Mouse (Mus musculus) hindbrain, postnatal 0 days (tissue): ENCODE results near the gene Tiam1. TPM values are rescaled to one million over a fixed set of nuclear protein-coding genes. Genes with fewer than 3 reads are reported as not detected.

ENCODE experiments used
- ATAC-seq: fragments of 200-750 bp; cut with Nextera tagmentation; 2 replicates; pipeline ENCODE4 v1.8.0; 2017; ENCODE audit warnings: mild to moderate bottlenecking, moderate TSS enrichment, moderate library complexity
- DNase-seq: peaks from one replicate; pipeline ENCODE4 v3.0.0-alpha.2; 2015; ENCODE audit warnings: low spot score
- H3K27ac ChIP-seq: fragments of 300-500 bp; sonication (generic); 2 replicates; pipeline ENCODE4 v1.5.1; 2014; ENCODE audit warnings: mild to moderate bottlenecking
- H3K27me3 ChIP-seq: fragments of 300-500 bp; sonication (generic); 2 replicates; pipeline ENCODE4 v1.6.1; 2014; ENCODE audit warnings: low read length, mixed read lengths; ENCODE audit not compliant: insufficient read depth
- H3K36me3 ChIP-seq: fragments of 300-500 bp; sonication (generic); 2 replicates; pipeline ENCODE4 v1.6.1; 2014; ENCODE audit warnings: low read length, mixed read lengths; ENCODE audit not compliant: insufficient read depth
- H3K4me1 ChIP-seq: fragments of 300-500 bp; sonication (generic); 2 replicates; pipeline ENCODE4 v1.6.1; 2014; ENCODE audit warnings: antibody characterized with exemption, low read length, mixed read lengths; ENCODE audit not compliant: insufficient read depth
- H3K4me2 ChIP-seq: fragments of 300-500 bp; sonication (generic); 2 replicates; pipeline ENCODE4 v1.6.1; 2014; ENCODE audit warnings: low read depth, mild to moderate bottlenecking, low read length, moderate library complexity, mixed read lengths
- H3K4me3 ChIP-seq: fragments of 300-500 bp; sonication (generic); 2 replicates; pipeline ENCODE4 v1.5.1; 2014; ENCODE audit warnings: low read length
- H3K9ac ChIP-seq: fragments of 300-500 bp; sonication (generic); replicated peaks from 2 replicates; pipeline ENCODE4 v1.6.1; 2014; ENCODE audit warnings: mild to moderate bottlenecking, low read length, moderate library complexity, mixed read lengths
- H3K9me3 ChIP-seq: fragments of 300-500 bp; sonication (generic); 2 replicates; pipeline ENCODE4 v1.6.1; 2016; ENCODE audit warnings: low read length, mixed read lengths
- CTCF ChIP-seq: IDR thresholded peaks from 2 replicates; pipeline ENCODE4 v1.5.1; 2016; ENCODE audit warnings: antibody characterized with exemption, control low read depth, low read depth
- WGBS: fragments of 180-500 bp; shearing (Covaris S2); extraction: QIAGEN DNeasy Blood & Tissue Kit; methylation state at CpG from one replicate; pipeline ENCODE4 v1.1.7; 2014; 5-methylcytosine and 5-hydroxymethylcytosine counted together
- polyA plus RNA-seq: library from polyadenylated mRNA; unstranded; fragments of >200 nt; fragmentation: Nextera tagmentation; extraction: Ambion mirVana; gene quantifications from 2 replicates; pipeline ENCODE4 v1.2.1, GENCODE M21; 2015
- total RNA-seq: library from RNA; depleted of rRNA; stranded (reverse); fragments of >200 nt; gene quantifications from 2 replicates; pipeline ENCODE4 v1.2.3, GENCODE M21; 2014

Gene Tiam1
- total and polyA plus RNA-seq, 2 experiments from 2014 or later, result 15.1 to 26.2 TPM

- Histone ChIP-seq H3K27ac (no peak overlapping the region), H3K27me3 (no peaks in the 10 kb centered on the region), H3K36me3 (no peaks in the 10 kb centered on the region), H3K4me3 (no peak overlapping the region), H3K4me1 (0 out of 2 replicates have a peak, but pooled peaks cover 4% of the 10 kb centered on the region), H3K9ac (no peak overlapping the region), H3K4me2 (no peak overlapping the region), H3K9me3 (no peaks in the 10 kb centered on the region)
- no peak for ATAC-seq
- DNase-seq, result no peak
- WGBS, result 94% methylated on average over 13 of the region's 13 CpGs
- TF ChIP-seq CTCF, result no peak
Measured at GRCm38 (mm10) chr16:90090368-90090767, 53.2 kb downstream of the Tiam1 start.

- H3K4me1 ChIP-seq, result 0 out of 2 replicates have a peak, but pooled peaks cover 4% of the 10 kb centered on the region
- no peak overlapping the region for H3K27ac ChIP-seq
- no peaks in the 10 kb centered on the region for H3K27me3 ChIP-seq
- H3K4me3 ChIP-seq, result no peak overlapping the region
- ATAC-seq, result no peak
- WGBS, result 66% methylated on average over 5 of the region's 5 CpGs
- no peaks in the 10 kb centered on the region for H3K9me3 ChIP-seq
- H3K4me2 ChIP-seq, result no peak overlapping the region
- DNase-seq, result no peak
- no peak overlapping the region for H3K9ac ChIP-seq
- no peak for TF ChIP-seq CTCF
- no peaks in the 10 kb centered on the region for H3K36me3 ChIP-seq
Measured at GRCm38 (mm10) chr16:90087256-90087655, 56.3 kb downstream of the Tiam1 start.

DNA sequence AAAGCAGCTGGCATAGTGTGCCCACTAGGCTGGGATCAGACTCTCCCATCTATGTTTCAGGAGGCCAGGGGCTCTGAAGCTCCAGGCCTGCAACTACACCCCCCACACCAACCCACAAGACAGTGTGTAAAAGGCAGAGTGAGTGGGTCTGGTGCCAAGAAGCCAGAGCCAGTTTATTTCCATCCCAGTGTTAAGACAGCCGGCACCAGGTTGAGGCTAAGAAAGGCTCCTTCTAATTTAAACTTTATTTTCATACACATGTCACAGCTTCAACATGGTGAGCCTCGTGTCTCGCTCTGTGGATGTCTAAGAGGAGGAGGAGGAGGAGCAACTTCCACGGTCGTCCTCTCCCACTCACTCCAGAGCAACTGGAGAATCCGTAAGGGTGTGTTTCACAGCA, 57.5 kb downstream of the Tiam1 start:
- no peaks in the 10 kb centered on the region for H3K9me3 ChIP-seq
- ATAC-seq, result no peak

DNA sequence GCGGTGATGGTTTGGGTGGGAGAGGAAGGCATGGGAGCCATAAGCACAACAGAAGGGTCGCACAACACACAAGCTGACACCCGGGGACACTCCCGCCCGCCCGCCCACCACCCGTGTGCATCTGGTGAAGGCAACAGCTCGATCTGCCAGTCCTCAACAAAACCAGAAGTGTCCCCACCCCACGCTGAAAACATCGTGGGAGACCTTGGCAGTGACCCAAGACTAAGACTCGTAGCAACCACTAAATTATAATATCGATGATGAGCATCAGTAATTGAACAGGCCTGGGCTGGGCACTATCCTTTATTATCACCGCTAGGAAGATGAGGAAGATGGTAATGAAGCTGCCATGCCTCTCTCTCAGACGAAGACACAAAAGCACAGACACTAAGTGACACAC, 58.0 kb downstream of the Tiam1 start:
- Histone ChIP-seq H3K9ac (no peak overlapping the region), H3K4me3 (no peak overlapping the region), H3K27me3 (no peaks in the 10 kb centered on the region), H3K27ac (no peak overlapping the region), H3K36me3 (no peaks in the 10 kb centered on the region), H3K4me2 (no peak overlapping the region), H3K9me3 (no peaks in the 10 kb centered on the region), H3K4me1 (0 out of 2 replicates have a peak, but pooled peaks cover 4% of the 10 kb centered on the region)
- TF ChIP-seq CTCF, result no peak
- whole genome bisulfite sequencing, result 56% methylated on average over 14 of the region's 14 CpGs
- no peak for ATAC-seq
- no peak for DNase-seq

More for the DNA sequence above, 57.5 kb downstream of the Tiam1 start:
- Histone ChIP-seq H3K27me3 (no peaks in the 10 kb centered on the region), H3K27ac (no peak overlapping the region), H3K9ac (no peak overlapping the region), H3K36me3 (no peaks in the 10 kb centered on the region), H3K4me1 (0 out of 2 replicates have a peak, but pooled peaks cover 4% of the 10 kb centered on the region), H3K4me2 (no peak overlapping the region), H3K4me3 (no peak overlapping the region)
- 76% methylated on average over 6 of the region's 6 CpGs for WGBS
- no peak for TF ChIP-seq CTCF
- DNase-seq, result no peak

DNA sequence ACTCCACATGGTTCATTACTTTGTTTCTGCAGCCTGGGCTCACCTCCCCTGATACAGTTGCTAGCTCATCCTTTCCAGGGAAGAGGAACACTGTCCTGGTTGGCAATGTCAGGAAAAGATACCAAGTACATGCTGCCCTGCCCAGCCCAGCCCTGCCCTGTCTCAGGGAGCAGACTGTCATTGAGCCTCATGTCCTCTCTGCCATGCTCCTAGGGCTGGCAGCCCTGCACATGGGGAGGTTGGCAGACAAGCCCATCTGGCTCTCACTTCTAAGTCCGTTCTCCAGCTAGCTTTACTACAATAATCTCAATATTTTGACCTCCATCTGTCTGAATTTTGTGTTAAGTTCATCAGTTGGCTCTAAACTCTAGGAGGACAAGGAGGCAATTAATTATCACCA, 62.4 kb downstream of the Tiam1 start:
- H3K36me3 ChIP-seq, result no peaks in the 10 kb centered on the region
- no peaks in the 10 kb centered on the region for H3K27me3 ChIP-seq
- ATAC-seq, result peak; percentile 52
- 0 out of 2 replicates have a peak, but pooled peaks cover 4% of the 10 kb centered on the region for H3K4me1 ChIP-seq
- H3K4me2 ChIP-seq, result no peak overlapping the region
- peak; percentile 38 for DNase-seq
- 67% methylated on average over 1 of the region's 1 CpGs for WGBS
- no peak for TF ChIP-seq CTCF
- no peak overlapping the region for H3K27ac ChIP-seq
- no peak overlapping the region for H3K4me3 ChIP-seq
- H3K9me3 ChIP-seq, result no peaks in the 10 kb centered on the region
- H3K9ac ChIP-seq, result no peak overlapping the region

DNA sequence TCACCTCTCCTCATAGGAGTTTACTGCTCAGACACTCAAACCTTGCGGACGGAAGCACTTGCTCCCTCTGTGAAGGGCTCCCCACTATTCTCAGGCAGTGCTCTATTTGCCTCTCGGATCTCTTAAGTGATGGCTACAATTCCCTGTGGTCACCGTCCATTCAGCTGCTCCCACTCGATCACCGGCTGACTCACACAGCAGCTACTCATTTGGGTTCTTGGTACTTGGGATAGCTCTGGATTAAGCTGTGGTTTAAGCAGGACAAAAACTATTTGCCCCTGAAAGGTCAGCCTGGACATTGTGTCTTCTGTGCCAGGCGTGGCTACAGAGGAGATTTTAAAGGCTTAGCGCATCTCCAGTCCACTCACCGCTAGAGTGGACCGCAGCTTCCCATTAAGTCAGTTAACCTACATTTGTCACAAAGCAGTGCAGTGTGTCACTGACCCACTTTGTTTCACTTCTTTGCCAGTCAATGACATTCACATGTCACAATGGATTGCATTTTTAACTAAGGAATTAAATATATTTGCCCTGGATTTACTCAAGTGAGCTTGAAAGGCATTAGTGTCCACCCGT, 64.7 kb downstream of the Tiam1 start:
- H3K9ac ChIP-seq, result no peak overlapping the region
- H3K36me3 ChIP-seq, result no peaks in the 10 kb centered on the region
- no peaks in the 10 kb centered on the region for H3K9me3 ChIP-seq
- no peak overlapping the region for H3K4me2 ChIP-seq
- H3K4me3 ChIP-seq, result no peak overlapping the region
- ATAC-seq (no peak), DNase-seq (no peak)
- no peak overlapping the region for H3K27ac ChIP-seq
- no peak for TF ChIP-seq CTCF
- H3K4me1 ChIP-seq, result peaks cover 3% of the 10 kb centered on the region; the same call in 1 of the 2 replicates
- 79% methylated on average over 11 of the region's 11 CpGs for WGBS
- H3K27me3 ChIP-seq, result no peaks in the 10 kb centered on the region

GRCm38 (mm10) chr16:90073510-90073909, 70.1 kb downstream of the Tiam1 start:
- ATAC-seq (peak; percentile 52; the same call in 1 of the 2 replicates), DNase-seq (peak; percentile 68)

More at GRCm38 (mm10) chr16:90073510-90073909, 70.1 kb downstream of the Tiam1 start:
- Histone ChIP-seq H3K27ac (peak overlapping the region; percentile 64), H3K4me3 (no peak overlapping the region), H3K4me2 (peak overlapping the region; percentile 44; the same call in 1 of the 2 replicates), H3K9ac (0 out of 2 replicates have a peak overlapping the region, but pooled peaks have one; percentile 15), H3K36me3 (no peaks in the 10 kb centered on the region), H3K9me3 (no peaks in the 10 kb centered on the region), H3K4me1 (peaks cover 19% of the 10 kb centered on the region), H3K27me3 (no peaks in the 10 kb centered on the region)
- 17% methylated on average over 7 of the region's 7 CpGs for WGBS
- TF ChIP-seq CTCF, result peak; percentile 44
